Comparison of ENCODE assay signal across 22 mouse cellular contexts in genomic region chr7:140164664-140165063, GRCm38 (mm10). TPM values are rescaled to one million over a fixed set of nuclear protein-coding genes. Genes with fewer than 3 reads are reported as not detected.
"Had no signal": no experiment of that assay in that cellular context is flagged by ENCODE, and none has a peak within 500 bp of the region (broad histone marks: within the 10 kb centered on the region; RNA-seq: fewer than 3 reads in every experiment).

Olfr522 (minus strand) TSS chr7:140164764.

- DNase-seq: left cerebral cortex, postnatal 4 days; liver; liver, embryonic 13.5 days; liver, postnatal 0 days; lung, adult 18-20 months; lung, adult 2 months; lung, embryonic 14.5 days; lung, postnatal 10 days; lung, postnatal 14 days; lung, postnatal 36 days; lung, postnatal 4 days; midbrain, embryonic 14.5 days had no signal

RNA-seq across cellular contexts. Expression of gene Olfr522, which starts in this region (rescaled TPM):
- total RNA-seq: left cerebral cortex, postnatal 10 days; left cerebral cortex, postnatal 14 days; left cerebral cortex, postnatal 25 days; left cerebral cortex, postnatal 36 days; left cerebral cortex, postnatal 4 days; liver, adult 2 months; megakaryocyte progenitor cell, adult 5-6 weeks; megakaryocyte, adult 5-6 weeks; megakaryocyte-erythroid progenitor cell, adult 5-6 weeks; midbrain, postnatal 0 days; monocyte, adult 5-6 weeks had no signal
